Mouse (Mus musculus) 3T3-L1 (cell line): Measurements from ENCODE around the gene Smarcd1.
A peak's percentile ranks its signal among the peaks of the same experiment; 100 is the strongest.

Experiments
- DNase-seq: peaks from one replicate; pipeline ENCODE4 v3.0.0-alpha.2; 2015; ENCODE audit warnings: low read depth, low spot score

Gene Smarcd1

GRCm38 (mm10) chr15:99701999-99702900 is at the start of gene Smarcd1:
Gene Smarcd1, plus strand, starts transcription at chr15:99702129.
- peak; percentile 95 for DNase-seq

DNA sequence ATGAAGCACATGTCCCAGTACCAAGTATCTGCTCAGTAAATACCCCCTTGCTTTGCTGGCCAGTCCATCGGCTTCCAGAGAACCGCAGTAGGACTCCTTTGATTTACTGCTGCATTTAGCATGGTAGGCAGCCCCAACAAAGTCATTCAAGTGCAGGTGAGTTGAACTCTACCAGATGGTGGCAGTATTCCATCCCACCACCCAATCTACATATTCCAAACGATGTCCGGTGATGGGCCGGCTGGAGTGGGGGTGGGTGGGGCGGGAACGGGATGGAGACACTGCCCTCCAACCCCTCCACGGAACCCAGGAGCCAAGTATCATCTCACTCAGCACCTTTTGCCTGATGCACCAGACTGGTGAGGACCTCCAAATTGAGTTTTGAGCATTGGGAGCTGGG is 48.6 kb upstream of the Smarcd1 start:
- DNase-seq, result no peak

DNA sequence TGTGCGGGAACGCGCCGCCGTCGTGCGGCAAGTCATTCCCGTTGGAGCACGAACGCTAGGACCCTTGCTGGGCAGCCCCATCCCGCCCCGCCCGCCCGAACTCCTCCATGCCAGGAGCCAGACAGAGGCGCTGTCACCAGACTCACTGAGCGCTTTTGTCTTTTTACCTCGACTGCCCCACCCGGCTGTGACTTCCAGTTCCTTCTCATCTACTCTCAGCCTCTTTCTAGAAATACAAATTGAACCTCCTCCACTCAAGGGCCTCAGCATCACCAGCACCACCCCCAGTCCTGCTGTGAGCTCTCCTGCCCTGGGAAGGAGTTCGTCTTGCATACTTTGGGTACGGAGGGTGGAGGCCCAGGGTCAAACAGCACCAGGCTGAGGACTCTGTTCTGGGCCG is 48.1 kb upstream of the Smarcd1 start:
- DNase-seq, result no peak

- DNase-seq, result no peak
Measured at GRCm38 (mm10) chr15:99655956-99656355, 46.0 kb upstream of the Smarcd1 start.

DNA sequence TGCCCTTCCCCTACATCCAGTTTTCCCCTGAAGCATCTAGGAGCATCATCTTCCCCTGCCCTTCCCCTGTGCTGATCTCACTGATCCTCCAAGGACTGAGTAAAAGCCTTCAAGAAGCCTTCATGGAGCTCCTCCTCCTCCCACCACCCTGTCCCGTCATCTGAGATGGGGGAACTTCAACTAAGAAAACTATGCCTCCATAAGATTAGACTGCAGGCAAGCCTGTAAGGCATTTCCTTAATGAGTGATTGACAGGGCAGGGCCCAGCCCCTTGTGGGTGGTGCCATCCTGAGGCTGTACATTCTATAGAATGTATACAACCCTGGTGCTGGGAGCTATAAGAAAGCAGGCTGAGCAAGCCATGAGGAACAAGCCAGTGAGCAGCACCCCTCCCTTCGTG is 43.5 kb upstream of the Smarcd1 start:
- no peak for DNase-seq

- DNase-seq, result no peak
Measured at GRCm38 (mm10) chr15:99661121-99661830, 40.7 kb upstream of the Smarcd1 start.

- DNase-seq, result no peak
Measured at GRCm38 (mm10) chr15:99662371-99662770, 39.6 kb upstream of the Smarcd1 start.

- no peak for DNase-seq
Measured at GRCm38 (mm10) chr15:99663964-99664599, 37.8 kb upstream of the Smarcd1 start.

DNA sequence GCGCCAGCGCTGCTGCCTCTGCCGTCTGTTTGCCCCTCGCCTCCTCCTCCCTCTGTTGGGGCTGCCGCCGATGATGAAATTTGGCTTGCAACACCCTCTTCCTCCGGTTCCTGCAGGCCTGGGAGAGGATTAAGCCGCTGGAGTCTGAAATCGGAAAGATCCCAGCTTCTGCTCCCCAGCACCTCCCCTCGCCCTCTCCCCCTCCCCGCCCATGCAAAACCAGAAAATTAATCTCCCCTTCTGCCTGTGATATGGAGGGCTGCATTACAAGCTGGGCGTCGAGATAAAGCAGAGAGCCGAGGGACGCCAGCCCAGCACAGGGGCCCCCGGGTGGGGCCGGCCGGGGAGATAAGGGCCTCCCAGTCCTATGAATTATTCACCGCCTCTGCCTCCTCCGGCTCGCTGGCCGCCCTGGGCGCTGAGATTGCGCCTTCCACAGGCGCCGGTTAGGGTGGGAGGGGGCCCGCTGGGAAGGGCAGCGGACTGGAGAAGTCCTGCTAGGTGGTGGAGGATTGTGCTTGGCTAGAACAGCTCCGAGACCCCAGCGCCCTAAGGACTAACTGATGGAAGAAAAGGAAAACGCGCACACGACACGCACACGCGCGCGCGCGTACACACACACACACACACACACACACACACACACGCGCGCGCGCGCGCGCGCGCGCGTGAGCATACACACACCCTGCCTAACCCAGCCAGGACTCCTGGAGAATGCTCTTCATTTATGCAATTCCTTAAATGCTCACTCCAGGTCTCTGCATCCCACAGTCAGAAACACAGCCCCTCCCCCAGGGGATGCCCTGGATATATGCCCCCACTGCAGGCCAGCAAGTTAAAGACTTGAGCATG is 37.1 kb upstream of the Smarcd1 start:
- peak; percentile 82 for DNase-seq

DNA sequence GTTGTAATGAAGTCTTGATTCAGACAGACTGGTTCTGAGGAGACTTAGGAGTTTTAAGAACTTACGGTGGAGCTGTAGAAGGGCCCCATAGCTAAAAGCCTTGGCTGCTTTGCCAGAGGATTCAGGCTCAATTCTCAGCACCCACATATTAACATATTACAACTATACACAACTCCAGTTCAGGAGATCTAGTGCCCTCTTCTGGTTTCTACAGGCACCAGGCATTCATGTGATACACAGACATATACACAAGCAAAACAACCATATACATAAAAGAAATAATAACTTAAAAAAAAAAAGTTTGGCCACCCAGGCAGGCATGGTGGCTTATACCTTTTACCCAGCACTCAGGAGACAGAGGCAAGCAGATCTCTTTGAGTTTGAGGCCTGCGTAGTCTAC is 34.4 kb upstream of the Smarcd1 start:
- DNase-seq, result no peak

GRCm38 (mm10) chr15:99668881-99669280 is 33.0 kb upstream of the Smarcd1 start:
- DNase-seq, result peak; percentile 85

- DNase-seq, result no peak
Measured at GRCm38 (mm10) chr15:99669392-99669791, 32.5 kb upstream of the Smarcd1 start.

DNA sequence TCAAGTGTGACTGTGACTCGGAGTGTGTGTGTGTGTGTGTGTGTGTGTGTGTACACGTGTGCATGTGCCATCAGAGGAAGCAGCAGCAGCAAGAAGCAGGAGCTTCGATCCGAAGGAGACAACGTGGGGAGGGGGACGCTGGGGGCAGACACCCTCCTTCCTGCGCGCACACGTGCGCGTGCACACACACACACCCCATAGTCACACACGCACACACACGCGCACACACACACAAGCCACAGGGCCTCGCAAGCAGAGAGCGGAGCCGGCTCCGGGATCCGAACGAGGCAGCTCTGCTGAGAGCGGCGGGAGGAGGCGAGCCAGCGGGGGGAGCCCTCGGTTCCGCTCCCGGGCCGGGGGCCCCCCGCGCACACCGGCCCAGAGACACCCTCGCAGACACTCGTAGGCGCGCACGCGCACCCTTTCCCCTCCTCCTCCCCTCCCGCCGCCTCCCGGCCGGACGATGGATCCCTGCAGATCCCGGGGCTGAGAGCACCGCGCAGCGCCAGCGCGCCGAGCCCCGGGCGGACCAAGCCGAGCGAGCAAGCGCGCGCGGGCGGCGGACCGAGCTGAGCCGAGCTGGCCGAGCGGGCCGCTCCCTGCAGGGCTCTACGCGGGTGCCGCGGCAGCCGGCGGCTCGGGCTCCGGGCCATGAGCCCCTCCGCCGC is 31.6 kb upstream of the Smarcd1 start, which contains the start of gene Asic1:
Gene Asic1, plus strand, starts transcription at position 215 of the 668 bp plus-strand sequence.
- peak; percentile 36 for DNase-seq

DNA sequence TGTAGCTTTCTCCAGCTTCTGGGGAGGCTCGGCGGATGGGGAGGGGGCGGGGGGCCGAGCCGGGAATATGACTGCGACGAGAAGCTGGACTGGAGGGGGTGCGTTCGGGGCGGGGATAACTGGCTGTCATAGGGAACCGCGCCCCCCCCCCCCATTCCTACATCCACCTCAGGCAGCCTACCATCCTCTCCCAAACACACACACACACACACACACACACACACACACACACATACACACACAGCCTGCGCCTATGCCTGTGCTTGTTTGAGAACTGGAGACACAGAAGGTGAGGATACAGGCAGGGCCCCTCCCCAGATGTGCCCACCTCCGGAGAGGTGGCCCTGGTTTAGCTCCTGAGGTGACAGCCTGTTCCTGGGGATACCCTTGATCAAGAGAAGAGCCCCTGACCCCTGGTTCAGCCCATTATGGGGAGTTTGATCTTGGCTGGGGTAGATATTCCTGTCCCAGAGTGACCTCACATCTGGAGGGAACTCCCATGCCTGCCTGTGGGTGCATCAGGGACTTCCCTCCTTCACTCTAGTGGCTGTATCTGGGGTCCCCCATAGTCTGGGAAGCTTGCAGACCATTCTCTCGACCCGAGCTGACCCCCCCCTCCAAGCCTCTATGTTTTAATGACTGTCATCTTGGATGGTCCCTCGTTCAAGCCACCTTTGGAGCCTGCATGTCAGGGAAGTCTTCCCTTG is 30.8 kb upstream of the Smarcd1 start:
- no peak for DNase-seq

DNA sequence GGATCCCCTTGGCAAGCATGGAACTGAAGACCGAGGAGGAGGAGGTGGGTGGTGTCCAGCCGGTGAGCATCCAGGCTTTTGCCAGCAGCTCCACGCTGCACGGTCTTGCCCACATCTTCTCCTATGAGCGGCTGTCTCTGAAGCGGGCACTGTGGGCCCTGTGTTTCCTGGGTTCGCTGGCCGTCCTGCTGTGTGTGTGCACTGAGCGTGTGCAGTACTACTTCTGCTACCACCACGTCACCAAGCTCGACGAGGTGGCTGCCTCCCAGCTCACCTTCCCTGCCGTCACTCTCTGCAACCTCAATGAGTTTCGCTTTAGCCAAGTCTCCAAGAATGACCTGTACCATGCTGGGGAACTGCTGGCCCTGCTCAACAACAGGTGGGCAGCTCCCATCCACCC is 30.1 kb upstream of the Smarcd1 start:
- DNase-seq, result no peak

DNA sequence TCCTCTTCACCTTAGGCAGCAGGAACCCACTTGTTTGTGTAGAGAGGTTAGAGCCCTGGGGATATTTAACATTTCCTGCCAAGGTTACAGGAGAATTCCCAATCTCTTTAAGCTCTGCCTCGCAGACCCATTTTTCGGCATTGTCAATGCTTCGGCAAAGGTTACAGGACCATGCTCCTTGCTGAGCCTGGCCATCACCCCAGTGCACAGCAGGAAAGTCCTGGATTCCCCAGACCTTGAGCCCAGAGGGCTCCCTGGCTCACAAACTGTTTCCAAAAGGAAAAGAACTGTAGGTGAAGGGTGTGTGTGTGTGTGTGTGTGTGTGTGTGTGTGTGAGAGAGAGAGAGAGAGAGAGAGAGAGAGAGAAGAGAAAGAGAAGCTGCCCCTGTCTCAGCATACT is 27.1 kb upstream of the Smarcd1 start:
- DNase-seq, result no peak

GRCm38 (mm10) chr15:99677089-99677488 is 24.8 kb upstream of the Smarcd1 start:
- no peak for DNase-seq

DNA sequence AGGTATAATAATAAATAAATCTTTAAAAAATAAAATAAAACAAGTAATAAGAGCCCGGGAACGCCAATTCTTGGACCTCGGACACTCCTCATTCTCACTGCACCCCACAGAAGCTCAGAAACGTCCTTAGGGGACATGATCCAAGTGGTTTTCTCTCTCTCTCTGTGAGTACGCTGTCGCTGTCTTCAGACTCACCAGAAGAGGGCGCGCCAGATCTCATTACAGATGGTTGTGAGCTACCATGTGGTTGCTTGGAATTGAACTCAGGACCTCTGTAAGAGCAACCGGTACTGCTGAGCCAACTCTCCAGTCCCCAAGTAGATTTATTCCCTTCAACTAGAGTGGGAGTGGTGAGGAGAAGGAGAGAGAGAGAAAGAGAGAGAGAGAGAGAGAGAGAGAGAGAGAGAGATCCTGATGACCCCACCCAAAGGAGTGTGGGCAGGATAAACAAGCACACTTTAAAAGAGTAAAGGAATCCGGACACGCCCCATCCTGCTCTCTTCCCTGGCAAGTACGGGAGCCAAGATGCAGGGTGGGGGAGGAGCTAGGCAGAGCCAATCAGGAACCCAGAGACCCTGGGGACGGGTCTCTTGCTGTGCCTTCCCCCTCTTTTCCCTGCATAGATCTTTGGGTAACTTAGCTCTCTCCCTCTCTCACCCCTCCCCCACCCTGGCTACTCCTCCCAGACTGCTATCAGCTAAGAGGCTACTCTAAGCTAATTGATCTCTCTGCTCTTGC is 23.7 kb upstream of the Smarcd1 start:
- peak; percentile 56 for DNase-seq

DNA sequence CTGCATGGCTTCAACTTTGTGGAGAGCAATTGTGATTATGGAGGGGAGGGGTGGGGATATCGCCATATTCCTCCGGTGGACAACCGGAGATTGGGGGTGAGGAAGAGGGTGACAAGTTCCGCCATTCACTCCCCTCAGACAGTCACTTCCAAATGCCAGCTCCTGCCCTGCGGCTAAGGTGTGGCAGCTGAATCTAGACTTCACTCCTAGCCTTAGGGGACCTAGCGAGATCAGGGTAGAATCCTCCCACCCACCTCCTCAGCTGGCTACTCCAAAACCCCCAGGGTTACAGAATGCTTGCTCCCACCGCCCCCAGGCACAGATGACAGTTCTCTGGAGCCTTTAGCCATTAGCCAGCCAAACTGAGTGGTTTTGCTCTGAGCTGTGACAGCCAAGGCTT is 22.9 kb upstream of the Smarcd1 start:
- DNase-seq, result no peak
